Mouse (Mus musculus): ENCODE results near the gene Tmc8.
"Not testable (repeated sequence)": the region's sequence is repeated elsewhere in the genome, so short reads cannot be mapped to it uniquely, and the experiment has no call there.

The Tmc8 gene

GRCm38 (mm10) chr11:117826916-117827315 lies 45.0 kb downstream of the Tmc8 start:
- DNase-seq: peak; percentile 36

- DNase-seq: peak; percentile 48
These were observed 45.5 kb downstream of the Tmc8 start for GRCm38 (mm10) chr11:117827386-117827785.

- peak; percentile 62 for DNase-seq
These were observed 46.4 kb downstream of the Tmc8 start for GRCm38 (mm10) chr11:117828149-117828887.

- DNase-seq: no peak
These were observed 47.2 kb downstream of the Tmc8 start for GRCm38 (mm10) chr11:117828888-117829604.

- DNase-seq: no peak
These were observed 47.9 kb downstream of the Tmc8 start for GRCm38 (mm10) chr11:117829671-117830215.

- no peak for DNase-seq
These were observed 48.5 kb downstream of the Tmc8 start for GRCm38 (mm10) chr11:117830401-117830800.

GRCm38 (mm10) chr11:117832086-117832969 lies 50.5 kb downstream of the Tmc8 start:
- DNase-seq: peak; percentile 95

GRCm38 (mm10) chr11:117833509-117833908 lies 51.6 kb downstream of the Tmc8 start:
- DNase-seq: not testable (repeated sequence)

GRCm38 (mm10) chr11:117834086-117834485 lies 52.2 kb downstream of the Tmc8 start:
- no peak for DNase-seq

- DNase-seq: no peak
These were observed 54.4 kb downstream of the Tmc8 start for GRCm38 (mm10) chr11:117836306-117836705.

GRCm38 (mm10) chr11:117838572-117838971 lies 56.7 kb downstream of the Tmc8 start:
- no peak for DNase-seq

GRCm38 (mm10) chr11:117839021-117839420 lies 57.1 kb downstream of the Tmc8 start:
- no peak for DNase-seq

GRCm38 (mm10) chr11:117840910-117841309 lies 59.0 kb downstream of the Tmc8 start:
- DNase-seq: no peak

Data from thymus, postnatal 25 days (tissue).